Mouse (Mus musculus): ENCODE measurements around the gene Egfl7.

Egfl7 gene

GRCm38 (mm10) chr2:26570034-26570433, 9.8 kb upstream of the Egfl7 start:
- peak; percentile 61 for DNase-seq

GRCm38 (mm10) chr2:26571400-26571799, 8.4 kb upstream of the Egfl7 start:
- no peak for DNase-seq

GRCm38 (mm10) chr2:26571826-26572225, 8.0 kb upstream of the Egfl7 start:
- DNase-seq: no peak

GRCm38 (mm10) chr2:26573396-26573795, 6.4 kb upstream of the Egfl7 start:
- peak; percentile 37 for DNase-seq

GRCm38 (mm10) chr2:26573807-26574206, 6.0 kb upstream of the Egfl7 start:
- no peak for DNase-seq

- no peak for DNase-seq
Observed at GRCm38 (mm10) chr2:26574862-26575261, 5.0 kb upstream of the Egfl7 start.

- DNase-seq: no peak
Observed at GRCm38 (mm10) chr2:26575378-26575777, 4.4 kb upstream of the Egfl7 start.

- DNase-seq: no peak
Observed at GRCm38 (mm10) chr2:26575865-26576264, 3.9 kb upstream of the Egfl7 start.

GRCm38 (mm10) chr2:26576462-26576861, 3.4 kb upstream of the Egfl7 start:
- no peak for DNase-seq

- DNase-seq: no peak
Observed at GRCm38 (mm10) chr2:26578369-26578768, 1.4 kb upstream of the Egfl7 start.

- no peak for DNase-seq
Observed at GRCm38 (mm10) chr2:26580751-26581150, 937 bp downstream of the Egfl7 start.

GRCm38 (mm10) chr2:26582203-26582602, 2.4 kb downstream of the Egfl7 start:
- DNase-seq: no peak

- no peak for DNase-seq
Observed at GRCm38 (mm10) chr2:26582741-26583140, 2.9 kb downstream of the Egfl7 start.

- no peak for DNase-seq
Observed at GRCm38 (mm10) chr2:26583640-26584039, 3.8 kb downstream of the Egfl7 start.

- DNase-seq: no peak
Observed at GRCm38 (mm10) chr2:26585713-26586112, 5.9 kb downstream of the Egfl7 start.

GRCm38 (mm10) chr2:26586294-26587043, 6.7 kb downstream of the Egfl7 start, which contains the start of gene Gm20532:
Gm20532 (plus strand) TSS chr2:26586639.
- peak; percentile 68 for DNase-seq

- DNase-seq: no peak
Observed at GRCm38 (mm10) chr2:26587044-26587405, 7.2 kb downstream of the Egfl7 start.

GRCm38 (mm10) chr2:26588573-26588972, 8.8 kb downstream of the Egfl7 start:
- DNase-seq: no peak

GRCm38 (mm10) chr2:26589284-26589683, 9.5 kb downstream of the Egfl7 start:
- no peak for DNase-seq

GRCm38 (mm10) chr2:26590282-26590681, 10.5 kb downstream of the Egfl7 start:
- no peak for DNase-seq

GRCm38 (mm10) chr2:26590962-26591361, 11.1 kb downstream of the Egfl7 start:
- DNase-seq: no peak

GRCm38 (mm10) chr2:26591416-26591815, 11.6 kb downstream of the Egfl7 start:
- DNase-seq: no peak

GRCm38 (mm10) chr2:26593211-26594021, 13.6 kb downstream of the Egfl7 start:
- no peak for DNase-seq

GRCm38 (mm10) chr2:26594022-26594346, 14.2 kb downstream of the Egfl7 start:
- DNase-seq: no peak
